Mouse (Mus musculus) C2C12 (cell line): ENCODE results near the gene Pdik1l. TPM values are rescaled to one million over a fixed set of nuclear protein-coding genes. Genes with fewer than 3 reads are reported as not detected.

Source experiments
- H3K27me3 ChIP-seq: one replicate; pipeline ENCODE4 v1.6.1; 2011; ENCODE audit not compliant: control insufficient read depth, insufficient read depth, insufficient read length
- H3K36me3 ChIP-seq: one replicate; pipeline ENCODE4 v1.6.1; 2011; ENCODE audit not compliant: control insufficient read depth, insufficient read depth
- H3K4me3 ChIP-seq: one replicate; pipeline ENCODE4 v1.5.1; 2011; ENCODE audit warnings: mild to moderate bottlenecking, control low read depth; ENCODE audit not compliant: poor library complexity, insufficient read depth, severe bottlenecking
- H3K79me2 ChIP-seq: one replicate; pipeline ENCODE4 v1.6.1; 2011; ENCODE audit not compliant: control insufficient read depth, insufficient read depth
- H3K79me3 ChIP-seq: one replicate; pipeline ENCODE4 v1.6.1; 2011; ENCODE audit warnings: low read depth, control low read depth
- H3ac ChIP-seq: one replicate; pipeline ENCODE3; 2011; ENCODE audit warnings: low read depth; ENCODE audit not compliant: control insufficient read depth, insufficient read length
- CEBPB ChIP-seq: IDR thresholded peaks from one replicate; pipeline ENCODE4 v1.6.1; 2011; ENCODE audit warnings: low read depth, mild to moderate bottlenecking, control low read depth, moderate library complexity
- CTCF ChIP-seq: IDR thresholded peaks from one replicate; pipeline ENCODE4 v1.5.1; 2011; ENCODE audit not compliant: control insufficient read depth, insufficient read depth, insufficient read length
- FOSL1 ChIP-seq: IDR thresholded peaks from one replicate; pipeline ENCODE4 v1.8.0; 2011; ENCODE audit warnings: mild to moderate bottlenecking, low read length; ENCODE audit not compliant: poor library complexity, insufficient read depth, severe bottlenecking
- MAX ChIP-seq: IDR thresholded peaks from one replicate; pipeline ENCODE4 v1.6.1; 2011; ENCODE audit warnings: mild to moderate bottlenecking, control low read depth
- MYOD1 ChIP-seq: IDR thresholded peaks from one replicate; pipeline ENCODE4 v1.6.1; 2011; ENCODE audit warnings: low read depth; ENCODE audit not compliant: control insufficient read depth, insufficient read length
- MYOG ChIP-seq: IDR thresholded peaks from one replicate; pipeline ENCODE4 v1.6.1; 2011; ENCODE audit not compliant: control insufficient read depth, insufficient read length; ENCODE audit errors: extremely low read depth
- USF1 ChIP-seq: IDR thresholded peaks from one replicate; pipeline ENCODE4 v1.6.1; 2011; ENCODE audit warnings: low read depth, mild to moderate bottlenecking, control low read depth, moderate library complexity
- long read RNA-seq, 2 experiments: library from polyadenylated mRNA; unstranded; transcript quantifications; one replicate each; pipeline ENCODE4 v2.0.0; 2019 to 2020
- polyA plus RNA-seq: library from polyadenylated mRNA; unstranded; fragments of >200 nt; fragmentation: generic; extraction: Trizol; gene quantifications from one replicate; pipeline ENCODE4 v1.2.1, GENCODE M21; 2012; ENCODE audit warnings: missing spikeins

The Pdik1l gene
- 2.7 TPM for polyA plus RNA-seq
- long read RNA-seq, experiment 1, full-length matches to known transcripts = 5 of 5 reads
- long read RNA-seq, experiment 1, partial matches to known transcripts = 0 of 5 reads
- long read RNA-seq, experiment 1, other reads (novel, unspliced or antisense) = 0 of 5 reads
- long read RNA-seq, experiment 2, full-length matches to known transcripts = 83 of 89 reads
- long read RNA-seq, experiment 2, partial matches to known transcripts = 1 of 89 reads
- long read RNA-seq, experiment 2, other reads (novel, unspliced or antisense) = 5 of 89 reads

DNA sequence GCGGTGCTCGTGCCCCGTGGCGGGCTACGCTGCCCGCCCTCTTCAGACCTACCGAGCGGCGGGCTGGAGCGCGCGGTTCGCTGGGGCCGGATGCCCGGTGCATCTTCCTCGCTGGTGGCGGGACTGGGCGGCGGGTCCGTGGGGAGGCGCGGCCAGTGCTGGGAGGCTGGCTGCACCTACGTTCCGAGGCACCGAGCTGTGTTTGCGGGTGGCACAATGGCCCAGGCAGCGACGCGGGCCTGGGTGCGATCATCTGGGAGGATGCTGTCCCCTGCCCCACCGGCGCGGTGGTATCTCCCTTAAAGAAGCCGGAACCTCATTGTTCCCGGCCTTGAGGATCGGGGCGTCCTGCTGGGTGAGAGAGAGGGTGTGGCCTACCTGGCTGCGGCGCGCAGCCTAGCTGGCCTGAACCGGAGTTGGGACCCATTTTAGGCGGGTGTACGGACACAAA, at the start of gene Pdik1l:
Pdik1l (minus strand) TSS at position 321 of the 451 bp plus-strand sequence.
- Histone ChIP-seq H3K79me2 (peaks cover 23% of the 10 kb centered on the region), H3ac (peak within 1 kb of the TSS; percentile 95), H3K4me3 (peak within 1 kb of the TSS; percentile 79), H3K36me3 (peaks cover 13% of the 10 kb centered on the region), H3K27me3 (no peaks in the 10 kb centered on the region), H3K79me3 (peaks cover 1% of the 10 kb centered on the region)
- peak; percentile 10 for TF ChIP-seq MAX
- TF ChIP-seq MYOD1 = no peak
- TF ChIP-seq FOSL1 = no peak
- no peak for TF ChIP-seq CTCF

DNA sequence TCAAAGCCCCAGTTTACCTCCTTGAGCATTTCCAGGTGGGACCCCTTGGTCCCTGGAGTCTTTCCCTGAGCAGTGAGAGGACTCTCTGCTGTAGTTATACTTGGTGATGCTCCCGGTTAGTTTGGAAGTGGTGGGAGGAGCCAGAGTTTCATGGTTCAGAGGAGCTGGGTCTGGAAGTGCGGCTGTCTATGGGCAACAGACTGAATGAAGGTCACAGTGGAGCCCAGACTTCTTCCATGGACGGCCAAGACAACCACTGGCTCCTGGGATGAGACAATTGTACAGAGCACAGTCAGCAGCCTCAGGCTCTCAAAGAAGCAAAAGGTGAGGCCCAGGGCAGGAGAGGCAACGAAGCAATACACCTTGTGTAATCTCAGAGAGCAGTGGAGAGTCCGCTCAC, 42.6 kb upstream of the Pdik1l start:
- no peaks in the 10 kb centered on the region for H3K79me2 ChIP-seq
- peaks cover 10% of the 10 kb centered on the region for H3K27me3 ChIP-seq
- H3K4me3 ChIP-seq = no peak overlapping the region

DNA sequence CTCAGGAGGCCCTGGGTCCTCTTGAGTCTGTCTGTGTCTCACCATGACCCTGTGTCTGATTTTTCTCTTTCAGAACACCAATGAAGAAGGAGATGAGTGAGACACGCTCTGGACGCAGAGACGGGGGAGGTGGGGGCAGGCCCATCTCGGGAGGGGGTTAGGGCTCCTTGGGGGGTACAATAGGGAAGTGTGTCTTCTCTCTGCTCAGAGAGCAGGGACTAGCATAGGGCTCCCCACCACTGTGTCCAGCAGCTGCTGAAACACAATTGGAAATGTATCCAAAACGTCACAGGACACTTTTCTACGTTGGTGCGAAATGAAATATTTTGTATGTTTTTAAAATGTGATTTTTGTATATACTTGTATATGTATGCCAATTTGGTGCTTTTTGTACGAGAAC, 41.1 kb upstream of the Pdik1l start:
- H3K27me3 ChIP-seq = peaks cover 10% of the 10 kb centered on the region
- no peak for TF ChIP-seq FOSL1
- TF ChIP-seq MYOD1 = no peak
- TF ChIP-seq USF1 = no peak
- no peak for TF ChIP-seq MAX
- TF ChIP-seq MYOG = no peak
- no peak for TF ChIP-seq CTCF
- TF ChIP-seq CEBPB = no peak
- H3ac ChIP-seq = no peak overlapping the region
- no peaks in the 10 kb centered on the region for H3K79me3 ChIP-seq
- no peaks in the 10 kb centered on the region for H3K36me3 ChIP-seq
- H3K79me2 ChIP-seq = no peaks in the 10 kb centered on the region
- no peak overlapping the region for H3K4me3 ChIP-seq

More for the DNA sequence above, 42.6 kb upstream of the Pdik1l start:
- Histone ChIP-seq H3ac (no peak overlapping the region), H3K79me3 (no peaks in the 10 kb centered on the region), H3K36me3 (no peaks in the 10 kb centered on the region)
- TF ChIP-seq USF1 = no peak
- no peak for TF ChIP-seq FOSL1
- TF ChIP-seq CEBPB = no peak
- TF ChIP-seq MYOG = no peak
- no peak for TF ChIP-seq MYOD1
- TF ChIP-seq CTCF = no peak
- TF ChIP-seq MAX = no peak

DNA sequence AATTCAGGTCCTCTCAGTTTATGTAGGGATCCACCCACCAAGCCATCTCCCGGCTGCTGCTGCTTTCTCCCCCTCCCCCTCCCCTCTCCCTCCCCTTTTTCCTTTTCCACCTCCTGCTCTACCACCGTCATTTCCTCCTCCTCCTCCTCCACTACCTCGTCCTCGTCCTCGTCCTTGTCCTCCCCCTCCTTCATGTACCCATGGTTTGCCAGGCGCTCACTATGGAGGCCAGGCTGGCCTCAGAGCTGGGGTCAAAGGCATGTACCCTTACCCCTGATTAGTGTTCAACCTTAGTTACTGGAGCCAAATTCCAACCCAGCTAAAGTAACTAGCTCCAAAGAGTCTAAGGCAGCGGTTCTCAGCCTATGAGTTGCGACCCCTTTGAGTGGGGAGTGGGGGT, 40.5 kb upstream of the Pdik1l start:
- peaks cover 7% of the 10 kb centered on the region for H3K27me3 ChIP-seq
- no peaks in the 10 kb centered on the region for H3K79me3 ChIP-seq
- H3K79me2 ChIP-seq = no peaks in the 10 kb centered on the region
- no peaks in the 10 kb centered on the region for H3K36me3 ChIP-seq
- H3K4me3 ChIP-seq = no peak overlapping the region
- TF ChIP-seq CEBPB = no peak
- no peak for TF ChIP-seq CTCF
- TF ChIP-seq FOSL1 = no peak
- no peak for TF ChIP-seq MYOD1
- no peak for TF ChIP-seq MAX
- TF ChIP-seq MYOG = no peak
- TF ChIP-seq USF1 = no peak
- H3ac ChIP-seq = no peak overlapping the region

DNA sequence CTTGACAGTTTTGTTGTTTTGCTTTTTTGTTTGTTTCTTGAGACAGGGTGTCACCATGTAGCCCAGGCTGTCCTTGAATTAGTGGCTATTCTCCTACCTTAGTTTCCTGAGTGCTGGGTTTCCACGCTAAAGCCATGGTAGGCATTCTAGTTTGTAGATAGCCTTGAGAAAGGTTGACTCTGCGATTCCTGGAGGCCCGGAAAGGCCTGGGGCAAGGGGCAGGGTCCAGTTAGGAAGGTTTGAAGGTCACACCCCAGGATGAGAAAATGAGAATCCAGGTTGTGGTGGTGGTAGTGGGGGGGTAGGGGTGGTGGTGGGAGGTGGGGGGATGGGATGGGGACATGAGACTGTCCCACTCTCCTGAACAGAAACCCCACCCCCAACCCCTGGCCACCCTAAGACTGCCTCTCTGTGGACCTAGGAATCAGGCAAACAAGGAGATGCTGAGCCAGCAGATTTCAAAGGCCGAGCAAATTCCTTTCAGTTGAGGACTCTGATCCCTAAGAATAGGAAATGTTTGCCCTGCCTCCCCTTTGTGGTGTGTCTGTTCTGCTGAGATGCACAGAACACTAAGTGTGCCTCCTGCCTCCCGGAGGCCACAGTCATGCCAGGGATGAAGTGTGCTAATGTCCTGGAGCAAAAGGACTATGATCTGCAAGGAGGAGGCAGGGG, 39.3 kb upstream of the Pdik1l start:
- Histone ChIP-seq H3K27me3 (peaks cover 7% of the 10 kb centered on the region), H3ac (no peak overlapping the region), H3K4me3 (no peak overlapping the region), H3K36me3 (no peaks in the 10 kb centered on the region), H3K79me3 (no peaks in the 10 kb centered on the region), H3K79me2 (no peaks in the 10 kb centered on the region)
- TF ChIP-seq FOSL1 (no peak), MYOD1 (no peak)

DNA sequence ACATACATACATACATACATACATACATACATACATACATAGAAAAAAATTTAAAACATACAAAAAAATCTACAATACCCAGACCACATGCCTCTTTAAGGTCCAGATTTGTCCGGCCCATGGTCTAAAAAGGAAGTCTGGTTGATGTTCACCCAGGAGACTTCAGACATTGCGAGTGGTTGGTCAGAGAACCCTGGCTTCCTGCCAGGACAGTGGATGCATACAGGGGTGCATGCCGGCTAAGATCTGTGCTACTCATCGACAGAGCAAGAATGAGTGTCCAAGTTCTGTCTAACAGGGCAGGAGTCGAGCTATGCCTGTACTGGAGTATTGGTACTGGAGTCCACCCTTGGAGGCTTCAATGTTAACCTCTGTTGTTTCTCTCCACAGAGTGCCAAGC, 37.0 kb upstream of the Pdik1l start:
- no peaks in the 10 kb centered on the region for H3K79me2 ChIP-seq
- peaks cover 1% of the 10 kb centered on the region for H3K27me3 ChIP-seq
- H3ac ChIP-seq = no peak overlapping the region
- no peak overlapping the region for H3K4me3 ChIP-seq
- H3K79me3 ChIP-seq = no peaks in the 10 kb centered on the region
- H3K36me3 ChIP-seq = no peaks in the 10 kb centered on the region
- TF ChIP-seq MYOD1 = no peak
- TF ChIP-seq CEBPB = no peak
- no peak for TF ChIP-seq USF1
- no peak for TF ChIP-seq FOSL1
- TF ChIP-seq MAX = no peak
- TF ChIP-seq MYOG = no peak
- TF ChIP-seq CTCF = no peak
